Mouse (Mus musculus) intestine, embryonic 14.5 days (tissue): ENCODE measurements at regions not wholly inside any gene's neighbourhood (a gene's known extent, or its start where the extent isn't known, plus 50 kb on each side); places are given as distances from the start of the nearest gene placed in this dataset.

ENCODE experiments used
- ATAC-seq: fragments of 200-750 bp; cut with Nextera tagmentation; replicated peaks from 2 replicates; pipeline ENCODE4 v1.8.0; 2017; ENCODE audit warnings: low read depth, moderate number of reproducible peaks, moderate TSS enrichment, moderate library complexity; ENCODE audit not compliant: low FRiP score, low TSS enrichment
- DNase-seq: peaks from one replicate; pipeline ENCODE4 v3.0.0-alpha.2; 2018; ENCODE audit warnings: low spot score
- H3K27ac ChIP-seq: fragments of 300-500 bp; sonication (generic); 2 replicates; pipeline ENCODE4 v1.5.1; 2014; ENCODE audit warnings: low read depth, mild to moderate bottlenecking, control low read depth
- H3K27me3 ChIP-seq: fragments of 300-500 bp; sonication (generic); replicated peaks from 2 replicates; pipeline ENCODE4 v1.6.1; 2014; ENCODE audit warnings: low read length, control low read depth; ENCODE audit not compliant: control insufficient read depth, insufficient read depth
- H3K36me3 ChIP-seq: fragments of 300-500 bp; sonication (generic); 2 replicates; pipeline ENCODE4 v1.6.1; 2014; ENCODE audit warnings: low read length, control low read depth; ENCODE audit not compliant: control insufficient read depth, insufficient read depth
- H3K4me1 ChIP-seq: fragments of 300-500 bp; sonication (generic); replicated peaks from 2 replicates; pipeline ENCODE4 v1.6.1; 2014; ENCODE audit warnings: low read length, control low read depth, mixed read lengths; ENCODE audit not compliant: control insufficient read depth, insufficient read depth
- H3K4me2 ChIP-seq: fragments of 300-500 bp; sonication (generic); 2 replicates; pipeline ENCODE4 v1.6.1; 2014; ENCODE audit warnings: low read length
- H3K4me3 ChIP-seq: fragments of 300-500 bp; sonication (generic); 2 replicates; pipeline ENCODE4 v1.5.1; 2014; ENCODE audit warnings: low read depth, low read length, control low read depth, mixed read lengths
- H3K9ac ChIP-seq: fragments of 300-500 bp; sonication (generic); 2 replicates; pipeline ENCODE4 v1.6.1; 2014; ENCODE audit warnings: mild to moderate bottlenecking, low read length
- H3K9me3 ChIP-seq: fragments of 300-500 bp; sonication (generic); 2 replicates; pipeline ENCODE4 v1.6.1; 2016; ENCODE audit warnings: low read length, control low read depth; ENCODE audit not compliant: control insufficient read depth
- WGBS: fragments of 180-500 bp; shearing (Covaris S2); extraction: QIAGEN DNeasy Blood & Tissue Kit; methylation state at CpG from one replicate; pipeline ENCODE4 v1.1.7; 2014; 5-methylcytosine and 5-hydroxymethylcytosine counted together

GRCm38 (mm10) chr16:75285811-75286210, 300.1 kb downstream of the Lipi start:
- no peak for DNase-seq
- Histone ChIP-seq H3K9me3 (no peaks in the 10 kb centered on the region), H3K27ac (no peak overlapping the region), H3K36me3 (no peaks in the 10 kb centered on the region), H3K4me2 (no peak overlapping the region), H3K9ac (no peak overlapping the region), H3K27me3 (no peaks in the 10 kb centered on the region), H3K4me3 (no peak overlapping the region), H3K4me1 (no peaks in the 10 kb centered on the region)
- WGBS = 86% methylated on average over 2 of the region's 2 CpGs
- no peak for ATAC-seq

GRCm38 (mm10) chr16:75263903-75264302, 322.0 kb downstream of the Lipi start:
- Histone ChIP-seq H3K4me1 (no peaks in the 10 kb centered on the region), H3K27ac (no peak overlapping the region), H3K9ac (no peak overlapping the region), H3K4me2 (no peak overlapping the region), H3K27me3 (no peaks in the 10 kb centered on the region), H3K4me3 (no peak overlapping the region), H3K36me3 (no peaks in the 10 kb centered on the region), H3K9me3 (no peaks in the 10 kb centered on the region)
- WGBS = 79% methylated on average over 6 of the region's 6 CpGs
- ATAC-seq (no peak), DNase-seq (no peak)

- Histone ChIP-seq H3K27me3 (no peaks in the 10 kb centered on the region), H3K36me3 (no peaks in the 10 kb centered on the region), H3K9ac (no peak overlapping the region), H3K4me1 (no peaks in the 10 kb centered on the region), H3K9me3 (no peaks in the 10 kb centered on the region), H3K4me2 (no peak overlapping the region), H3K4me3 (no peak overlapping the region), H3K27ac (no peak overlapping the region)
- ATAC-seq (no peak), DNase-seq (no peak)
- WGBS = 86% methylated on average over 1 of the region's 1 CpGs
These were observed 330.9 kb downstream of the Lipi start for GRCm38 (mm10) chr16:75254981-75255380.

GRCm38 (mm10) chr16:75249170-75249569, 336.7 kb downstream of the Lipi start:
- no peak overlapping the region for H3K4me3 ChIP-seq
- H3K4me2 ChIP-seq = no peak overlapping the region
- H3K36me3 ChIP-seq = no peaks in the 10 kb centered on the region
- DNase-seq (no peak), ATAC-seq (no peak)
- no peaks in the 10 kb centered on the region for H3K27me3 ChIP-seq
- WGBS = 51% methylated on average over 5 of the region's 5 CpGs
- H3K9me3 ChIP-seq = no peaks in the 10 kb centered on the region
- no peak overlapping the region for H3K9ac ChIP-seq
- H3K4me1 ChIP-seq = no peaks in the 10 kb centered on the region
- no peak overlapping the region for H3K27ac ChIP-seq

- Histone ChIP-seq H3K27me3 (no peaks in the 10 kb centered on the region), H3K4me1 (no peaks in the 10 kb centered on the region), H3K4me3 (no peak overlapping the region), H3K4me2 (no peak overlapping the region), H3K27ac (no peak overlapping the region), H3K9me3 (no peaks in the 10 kb centered on the region), H3K36me3 (no peaks in the 10 kb centered on the region), H3K9ac (no peak overlapping the region)
- WGBS = 90% methylated on average over 2 of the region's 2 CpGs
- DNase-seq = no peak
- no peak for ATAC-seq
These were observed 345.5 kb downstream of the Lipi start for GRCm38 (mm10) chr16:75240383-75240782.

- no peak overlapping the region for H3K4me2 ChIP-seq
- H3K27me3 ChIP-seq = no peaks in the 10 kb centered on the region
- H3K27ac ChIP-seq = no peak overlapping the region
- ATAC-seq (no peak), DNase-seq (no peak)
- no peaks in the 10 kb centered on the region for H3K4me1 ChIP-seq
- H3K36me3 ChIP-seq = no peaks in the 10 kb centered on the region
- WGBS = 79% methylated on average over 1 of the region's 1 CpGs
- H3K9ac ChIP-seq = no peak overlapping the region
- no peaks in the 10 kb centered on the region for H3K9me3 ChIP-seq
- no peak overlapping the region for H3K4me3 ChIP-seq
These were observed 353.7 kb downstream of the Lipi start for GRCm38 (mm10) chr16:75232133-75232532.

- H3K4me2 ChIP-seq = no peak overlapping the region
- H3K9ac ChIP-seq = no peak overlapping the region
- 75% methylated on average over 2 of the region's 2 CpGs for WGBS
- no peaks in the 10 kb centered on the region for H3K4me1 ChIP-seq
- no peak overlapping the region for H3K27ac ChIP-seq
- ATAC-seq (no peak), DNase-seq (no peak)
- H3K36me3 ChIP-seq = no peaks in the 10 kb centered on the region
- H3K9me3 ChIP-seq = no peaks in the 10 kb centered on the region
- H3K27me3 ChIP-seq = no peaks in the 10 kb centered on the region
- H3K4me3 ChIP-seq = no peak overlapping the region
These were observed 392.5 kb downstream of the Lipi start for GRCm38 (mm10) chr16:75193404-75193803.

GRCm38 (mm10) chr16:75190316-75190715, 395.5 kb downstream of the Lipi start:
- H3K36me3 ChIP-seq = no peaks in the 10 kb centered on the region
- no peaks in the 10 kb centered on the region for H3K9me3 ChIP-seq
- H3K9ac ChIP-seq = no peak overlapping the region
- no peak for ATAC-seq
- 92% methylated on average over 6 of the region's 6 CpGs for WGBS
- H3K4me1 ChIP-seq = no peaks in the 10 kb centered on the region
- H3K27ac ChIP-seq = no peak overlapping the region
- no peak for DNase-seq
- H3K4me3 ChIP-seq = no peak overlapping the region
- H3K27me3 ChIP-seq = no peaks in the 10 kb centered on the region
- H3K4me2 ChIP-seq = no peak overlapping the region

GRCm38 (mm10) chr16:75166040-75166439, 419.8 kb downstream of the Lipi start:
- WGBS = 70% methylated on average over 1 of the region's 1 CpGs
- DNase-seq = no peak

More at GRCm38 (mm10) chr16:75166040-75166439, 419.8 kb downstream of the Lipi start:
- no peaks in the 10 kb centered on the region for H3K9me3 ChIP-seq
- H3K27me3 ChIP-seq = no peaks in the 10 kb centered on the region
- no peak overlapping the region for H3K4me3 ChIP-seq
- H3K9ac ChIP-seq = no peak overlapping the region
- no peak overlapping the region for H3K27ac ChIP-seq
- H3K4me2 ChIP-seq = no peak overlapping the region
- ATAC-seq = no peak
- H3K36me3 ChIP-seq = no peaks in the 10 kb centered on the region
- H3K4me1 ChIP-seq = no peaks in the 10 kb centered on the region
